31 mouse cellular contexts compared by ENCODE assay signal in genomic region chr13:101896946-101897345, GRCm38 (mm10).
"Had no signal": no experiment of that assay in that cellular context is flagged by ENCODE, and none has a peak within 500 bp of the region (broad histone marks: within the 10 kb centered on the region; RNA-seq: fewer than 3 reads in every experiment).

No protein-coding gene starts in this region.

- H3K27me3 ChIP-seq: limb, embryonic 12.5 days; limb, embryonic 15.5 days; liver, embryonic 12.5 days; liver, embryonic 13.5 days; liver, embryonic 15.5 days; lung, embryonic 15.5 days; megakaryocyte, embryonic 14.5 days; midbrain, embryonic 12.5 days; midbrain, embryonic 13.5 days; midbrain, embryonic 15.5 days had no signal

- H3K4me2 ChIP-seq: limb, embryonic 12.5 days; limb, embryonic 13.5 days; limb, embryonic 15.5 days; liver, embryonic 11.5 days; liver, embryonic 12.5 days; liver, embryonic 13.5 days; liver, embryonic 15.5 days; lung, embryonic 14.5 days; lung, embryonic 15.5 days; midbrain, embryonic 11.5 days; midbrain, embryonic 12.5 days; midbrain, embryonic 13.5 days; midbrain, embryonic 15.5 days had no signal

- H3K4me1 ChIP-seq: limb, embryonic 15.5 days; liver, embryonic 12.5 days; liver, embryonic 13.5 days; liver, embryonic 15.5 days; megakaryocyte, embryonic 14.5 days; midbrain, embryonic 12.5 days; midbrain, embryonic 13.5 days; midbrain, embryonic 15.5 days had no signal

- DNase-seq: left cerebral cortex, postnatal 4 days; liver; liver, embryonic 13.5 days; liver, postnatal 0 days; lung, adult 18-20 months; lung, adult 2 months; lung, embryonic 14.5 days; lung, postnatal 10 days; lung, postnatal 14 days; lung, postnatal 36 days; lung, postnatal 4 days; midbrain, embryonic 14.5 days had no signal

- H3K9me3 ChIP-seq: limb, embryonic 10.5 days; limb, embryonic 12.5 days; limb, embryonic 13.5 days; limb, embryonic 15.5 days; liver, embryonic 12.5 days; liver, embryonic 13.5 days; liver, embryonic 15.5 days; lung, embryonic 15.5 days; megakaryocyte, embryonic 14.5 days; midbrain, embryonic 10.5 days; midbrain, embryonic 12.5 days; midbrain, embryonic 13.5 days; midbrain, embryonic 15.5 days had no signal

- H3K36me3 ChIP-seq: limb, embryonic 10.5 days; limb, embryonic 12.5 days; limb, embryonic 13.5 days; limb, embryonic 15.5 days; liver, embryonic 12.5 days; liver, embryonic 13.5 days; liver, embryonic 15.5 days; lung, embryonic 15.5 days; midbrain, embryonic 10.5 days; midbrain, embryonic 12.5 days; midbrain, embryonic 13.5 days; midbrain, embryonic 15.5 days had no signal

- H3K27ac ChIP-seq: limb, embryonic 10.5 days; limb, embryonic 12.5 days; limb, embryonic 13.5 days; limb, embryonic 15.5 days; liver, embryonic 12.5 days; liver, embryonic 13.5 days; liver, embryonic 14.5 days; liver, embryonic 15.5 days; lung, embryonic 15.5 days; macrophage; midbrain, embryonic 10.5 days; midbrain, embryonic 12.5 days; midbrain, embryonic 13.5 days; midbrain, embryonic 15.5 days had no signal

- H3K4me3 ChIP-seq: limb, embryonic 10.5 days; limb, embryonic 12.5 days; limb, embryonic 13.5 days; limb, embryonic 15.5 days; liver, embryonic 12.5 days; liver, embryonic 13.5 days; liver, embryonic 15.5 days; lung, embryonic 15.5 days; megakaryocyte, embryonic 14.5 days; midbrain, embryonic 10.5 days; midbrain, embryonic 12.5 days; midbrain, embryonic 13.5 days; midbrain, embryonic 15.5 days; myocyte had no signal

- H3K9ac ChIP-seq: limb, embryonic 12.5 days; limb, embryonic 13.5 days; limb, embryonic 15.5 days; liver, embryonic 12.5 days; liver, embryonic 13.5 days; liver, embryonic 14.5 days; liver, embryonic 15.5 days; liver, postnatal 0 days; lung, embryonic 14.5 days; lung, embryonic 15.5 days; midbrain, embryonic 12.5 days; midbrain, embryonic 13.5 days; midbrain, embryonic 15.5 days had no signal

- ATAC-seq: liver, embryonic 12.5 days; liver, postnatal 0 days; lung, postnatal 0 days; midbrain, embryonic 13.5 days; midbrain, embryonic 15.5 days; midbrain, embryonic 16.5 days had no signal
